Mouse (Mus musculus) embryonic fibroblast, embryonic 13.5 days (primary cell): ENCODE measurements around the gene Lypd6.

ENCODE experiments used
- CTCF ChIP-seq: IDR thresholded peaks from 2 replicates; pipeline ENCODE4 v1.5.1; 2011; ENCODE audit warnings: mild to moderate bottlenecking, control low read depth, low read length, moderate library complexity, borderline replicate concordance; ENCODE audit not compliant: insufficient read depth
- POLR2A ChIP-seq: IDR thresholded peaks from 2 replicates; pipeline ENCODE4 v1.6.1; 2011; ENCODE audit warnings: low read depth, mild to moderate bottlenecking, control low read depth, low read length, moderate library complexity

DNA sequence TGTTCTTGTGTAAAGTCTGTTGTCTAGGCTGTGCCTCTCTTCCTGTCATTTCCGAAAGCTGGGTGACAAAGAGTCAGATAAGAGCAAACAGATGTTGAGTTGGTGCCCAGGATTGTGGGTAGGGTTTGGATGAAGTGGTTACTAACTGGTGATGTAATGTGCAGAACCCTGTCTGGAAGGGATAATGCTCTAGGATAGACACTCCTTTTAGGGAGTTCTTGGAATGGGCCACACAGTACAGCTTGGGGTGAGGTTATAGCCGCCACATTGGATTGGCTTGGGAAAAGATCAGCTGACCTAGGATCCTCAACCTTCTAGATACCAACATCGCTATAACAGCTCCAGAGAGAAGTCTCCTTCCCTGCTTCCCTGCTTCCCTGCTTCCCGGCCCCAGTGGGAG, 5.9 kb downstream of the Lypd6 start:
- TF ChIP-seq POLR2A (no peak), CTCF (no peak)
